Mouse (Mus musculus) Patski (cell line): ENCODE measurements around the gene Zfp787. TPM values are rescaled to one million over a fixed set of nuclear protein-coding genes. Genes with fewer than 3 reads are reported as not detected.

Source experiments
- ATAC-seq: fragments of 100-300 bp; one replicate; pipeline ENCODE4 v1.8.0; 2021
- CTCF ChIA-PET: fragments of 350-600 bp; sonication (Branson Sonifier 250); formaldehyde crosslinking; loops from one replicate; lab custom pipeline; 2022; ENCODE audit warnings: inconsistent platforms; lab: Charles Lee
- POLR2A ChIA-PET: fragments of 350-600 bp; sonication (Branson Sonifier 250); formaldehyde crosslinking; loops from one replicate; lab custom pipeline; 2022; ENCODE audit warnings: antibody characterized with exemption, inconsistent platforms; lab: Charles Lee
- DNase-seq: peaks from one replicate; pipeline ENCODE4 v3.0.0-alpha.2; 2011; ENCODE audit warnings: low read depth, low spot score
- H3K27me3 ChIP-seq: fragments of 371-371 bp; one replicate; pipeline ENCODE4 v1.5.1; 2021
- CTCF ChIP-seq: fragments of 100-300 bp; IDR thresholded peaks from one replicate; pipeline ENCODE4 v1.5.1; 2021
- in situ Hi-C: fragments of 300-500 bp; cut with MboI; formaldehyde crosslinking; loops from 3 replicates; pipeline ENCODE4 v1.11.1; 2018; ENCODE audit warnings: low pct_unique_long_range_greater_than_20kb, mixed read lengths
- polyA plus RNA-seq: library from polyadenylated mRNA; unstranded; gene quantifications from one replicate; pipeline ENCODE4 v1.2.3, GENCODE M21; 2021

Zfp787 gene
- 31.1 TPM for polyA plus RNA-seq

- ATAC-seq (peak; percentile 87), DNase-seq (peak; percentile 89)
- POLR2A ChIA-PET, result interaction anchor here (1.3 to 1.6 kb wide), 2 partner anchors 17 to 38 kb away, joined by 4 read pairs; partner anchors contain the start of gene Zfp444
- TF ChIP-seq CTCF, result no peak
- no peaks in the 10 kb centered on the region for H3K27me3 ChIP-seq
- in situ Hi-C loops, result loop anchor here (25.0 kb wide), 1 partner anchor 1094 kb away; the partner anchor contains the start of genes U2af2 and Zfp580
- CTCF ChIA-PET, result interaction anchor here (0.8 to 3.0 kb wide), 2 partner anchors 29 to 36 kb away, joined by 3 to 12 read pairs; no protein-coding TSS in a partner anchor
Observed at GRCm38 (mm10) chr7:6155901-6156411, at the start of gene Zfp787. Zfp787 (minus strand) TSS chr7:6155997.

- no peak for TF ChIP-seq CTCF
- in situ Hi-C loops, result loop anchor here (25.0 kb wide), 1 partner anchor 242 kb away; no protein-coding TSS in a partner anchor
- ATAC-seq, result no peak
Observed at GRCm38 (mm10) chr7:6204200-6204599, 48.4 kb upstream of the Zfp787 start.

GRCm38 (mm10) chr7:6196790-6197189, 41.0 kb upstream of the Zfp787 start, which contains the start of gene Galp:
Galp (plus strand) TSS chr7:6197090.
- DNase-seq, result no peak
- no peak for TF ChIP-seq CTCF
- ChIA-PET CTCF (interaction anchor here (1.3 kb wide), 1 partner anchor 10 kb away, joined by 5 read pairs; no protein-coding TSS in a partner anchor), POLR2A (no interaction called here)
- H3K27me3 ChIP-seq, result peaks cover 12% of the 10 kb centered on the region
- in situ Hi-C loops, result loop anchor here (5.0 kb wide), 1 partner anchor 914 kb away; no protein-coding TSS in a partner anchor
- ATAC-seq, result no peak

More at GRCm38 (mm10) chr7:6204200-6204599, 48.4 kb upstream of the Zfp787 start:
- CTCF ChIA-PET, result no interaction called here
- no peaks in the 10 kb centered on the region for H3K27me3 ChIP-seq
- POLR2A ChIA-PET, result no interaction called here
- DNase-seq, result no peak

- DNase-seq (no peak), ATAC-seq (no peak)
- in situ Hi-C loops, result loop anchor here (5.0 kb wide), 1 partner anchor 913 kb away; no protein-coding TSS in a partner anchor
- ChIA-PET POLR2A (no interaction called here), CTCF (interaction anchor here (0.7 kb wide), 1 partner anchor 147 kb away, joined by 3 read pairs; no protein-coding TSS in a partner anchor)
- TF ChIP-seq CTCF, result peak; percentile 54
- peaks cover 12% of the 10 kb centered on the region for H3K27me3 ChIP-seq
Observed at GRCm38 (mm10) chr7:6195777-6196176, 40.0 kb upstream of the Zfp787 start.

GRCm38 (mm10) chr7:6194129-6194528, 38.3 kb upstream of the Zfp787 start:
- DNase-seq, result no peak
- CTCF ChIA-PET, result interaction anchor here (1.0 to 5.3 kb wide), 5 partner anchors 9 to 68 kb away, joined by 3 to 62 read pairs (median 5); partner anchors contain the start of gene Zfp444
- peaks cover 12% of the 10 kb centered on the region for H3K27me3 ChIP-seq
- POLR2A ChIA-PET, result interaction anchor here (1.1 kb wide), 1 partner anchor 38 kb away, joined by 4 read pairs; the partner anchor contains the start of gene Zfp787
- peak; percentile 90 for ATAC-seq
- peak; percentile 89 for TF ChIP-seq CTCF
- in situ Hi-C loops, result no loop called here

GRCm38 (mm10) chr7:6191376-6191775, 35.6 kb upstream of the Zfp787 start:
- ChIA-PET CTCF (interaction anchor here (1.4 to 5.3 kb wide), 2 partner anchors 47 to 66 kb away, joined by 3 to 62 read pairs; no protein-coding TSS in a partner anchor), POLR2A (no interaction called here)
- DNase-seq (no peak), ATAC-seq (peak; percentile 27)
- H3K27me3 ChIP-seq, result peaks cover 3% of the 10 kb centered on the region
- in situ Hi-C loops, result no loop called here
- peak; percentile 79 for TF ChIP-seq CTCF

- ChIA-PET POLR2A (no interaction called here), CTCF (interaction anchor here (0.8 to 5.3 kb wide), 3 partner anchors 8 to 93 kb away, joined by 3 to 62 read pairs (median 3); no protein-coding TSS in a partner anchor)
- ATAC-seq (no peak), DNase-seq (no peak)
- no peak for TF ChIP-seq CTCF
- no peaks in the 10 kb centered on the region for H3K27me3 ChIP-seq
- in situ Hi-C loops, result no loop called here
Observed at GRCm38 (mm10) chr7:6189542-6189941, 33.7 kb upstream of the Zfp787 start.

- POLR2A ChIA-PET, result no interaction called here
- no peaks in the 10 kb centered on the region for H3K27me3 ChIP-seq
- no peak for ATAC-seq
- CTCF ChIA-PET, result interaction anchor here (1.0 to 1.9 kb wide), 3 partner anchors 10 to 60 kb away, joined by 4 to 9 read pairs (median 5); partner anchors contain the start of gene Galp
- no peak for TF ChIP-seq CTCF
- in situ Hi-C loops, result no loop called here
- DNase-seq, result no peak
Observed at GRCm38 (mm10) chr7:6186756-6187155, 31.0 kb upstream of the Zfp787 start.

- CTCF ChIA-PET, result interaction anchor here (1.1 to 1.9 kb wide), 3 partner anchors 8 to 59 kb away, joined by 3 to 9 read pairs (median 5); partner anchors contain the start of gene Galp
- POLR2A ChIA-PET, result no interaction called here
- in situ Hi-C loops, result no loop called here
- DNase-seq (no peak), ATAC-seq (no peak)
- no peaks in the 10 kb centered on the region for H3K27me3 ChIP-seq
- TF ChIP-seq CTCF, result no peak
Observed at GRCm38 (mm10) chr7:6186176-6186575, 30.4 kb upstream of the Zfp787 start.

- ChIA-PET POLR2A (no interaction called here), CTCF (interaction anchor here (1.1 to 2.0 kb wide), 3 partner anchors 8 to 58 kb away, joined by 3 to 9 read pairs (median 5); no protein-coding TSS in a partner anchor)
- in situ Hi-C loops, result no loop called here
- DNase-seq (no peak), ATAC-seq (peak; percentile 29)
- no peaks in the 10 kb centered on the region for H3K27me3 ChIP-seq
- TF ChIP-seq CTCF, result no peak
Observed at GRCm38 (mm10) chr7:6185391-6185790, 29.6 kb upstream of the Zfp787 start.

GRCm38 (mm10) chr7:6184521-6184920, 28.7 kb upstream of the Zfp787 start:
- DNase-seq, result no peak
- POLR2A ChIA-PET, result no interaction called here
- no peaks in the 10 kb centered on the region for H3K27me3 ChIP-seq
- in situ Hi-C loops, result no loop called here
- CTCF ChIA-PET, result interaction anchor here (2.0 kb wide), 1 partner anchor 11 kb away, joined by 5 read pairs; no protein-coding TSS in a partner anchor
- TF ChIP-seq CTCF, result no peak
- ATAC-seq, result no peak
